11 mouse cellular contexts compared by ENCODE assay signal in the genomic region with DNA sequence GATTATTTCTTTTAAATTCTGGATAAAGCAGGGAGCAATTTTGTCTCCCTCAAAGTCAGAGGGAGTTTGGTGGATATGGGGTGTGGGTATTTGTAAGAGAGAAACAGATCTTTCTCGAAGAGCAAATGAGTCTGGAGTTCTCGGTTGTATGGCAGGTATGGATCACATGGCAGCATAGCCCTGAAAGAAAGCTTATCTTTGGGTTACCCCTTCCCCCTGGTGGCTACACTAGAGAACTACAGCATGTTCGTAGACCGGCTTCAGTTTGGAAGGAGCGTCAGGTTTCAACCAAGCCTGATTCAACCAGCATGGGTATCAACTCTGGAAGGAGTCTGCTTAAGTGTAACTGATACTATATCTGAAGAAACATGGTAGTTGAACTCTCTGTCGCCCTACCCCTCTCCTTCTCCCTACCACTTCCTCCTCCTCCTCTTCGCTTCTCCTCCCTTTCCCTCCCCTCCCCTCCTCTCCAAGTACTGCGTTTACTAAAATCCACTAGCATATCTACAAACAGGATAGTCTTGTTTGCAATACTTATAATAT. TPM values are rescaled to one million over a fixed set of nuclear protein-coding genes. Genes with fewer than 3 reads are reported as not detected.
DNase-seq lines count a peak whose midpoint lies in the region; ATAC-seq and TF ChIP-seq lines count a peak whose summit lies in the region.
"Had no signal": no experiment of that assay in that cellular context is flagged by ENCODE, and none has a peak within 500 bp of the region (broad histone marks: within the 10 kb centered on the region; RNA-seq: fewer than 3 reads in every experiment).

No protein-coding gene starts in this region.

- H3K9me3 ChIP-seq in kidney, embryonic 14.5 days (ENCODE audit: control insufficient read depth, low read length): no peaks in the 10 kb centered on the region
- no peaks in the 10 kb centered on the region for H3K9me3 ChIP-seq in ES-E14 (ENCODE audit: control insufficient read depth, insufficient read depth, low read depth, low read length)
- H3K9me3 ChIP-seq: limb, embryonic 13.5 days had no signal

- no peaks in the 10 kb centered on the region for H3K36me3 ChIP-seq in kidney, embryonic 14.5 days (ENCODE audit: control insufficient read depth, insufficient read depth, low read length)
- H3K36me3 ChIP-seq in ES-E14 (ENCODE audit: control insufficient read depth, insufficient read depth, low read length, poor library complexity, severe bottlenecking): no peaks in the 10 kb centered on the region
- H3K36me3 ChIP-seq: limb, embryonic 13.5 days had no signal

- in situ Hi-C loops in ES-E14 (cut with MboI; ENCODE audit: low sequenced_read_pairs in 2 of 2, unreplicated experiment in 2 of 2): no loop called here

- no peaks in the 10 kb centered on the region for H3K27me3 ChIP-seq in kidney, embryonic 14.5 days (ENCODE audit: control insufficient read depth, insufficient read depth, low read length)
- H3K27me3 ChIP-seq: limb, embryonic 13.5 days had no signal

- WGBS in kidney, embryonic 14.5 days: 39% methylated on average over 8 of the region's 8 CpGs

- no peak overlapping the region for H3K9ac ChIP-seq in kidney, embryonic 14.5 days (ENCODE audit: low read depth, low read length)
- H3K9ac ChIP-seq in ES-E14 (ENCODE audit: insufficient read depth, low read depth, low read length, poor library complexity, severe bottlenecking): no peak overlapping the region
- H3K9ac ChIP-seq: limb, embryonic 13.5 days had no signal

- H3K4me2 ChIP-seq in kidney, embryonic 14.5 days (replicated peaks; ENCODE audit: low read depth, low read length): no peak overlapping the region
- H3K4me2 ChIP-seq: limb, embryonic 13.5 days had no signal

- DNase-seq in kidney, adult 8-10 months: no peak
- peak; percentile 36 for DNase-seq in ES-E14 (ENCODE audit: low read depth, low spot score)
- peak; percentile 9 for DNase-seq in embryo, embryonic 11.5 days (ENCODE audit: low read depth, low spot score)
- no peak for DNase-seq in cerebellum, postnatal 4 days (ENCODE audit: low spot score in 2 of 2)
- no peak for DNase-seq in heart, postnatal 25 days (ENCODE audit: low spot score)
- DNase-seq in layer of hippocampus, adult 8-10 months (ENCODE audit: low spot score in 2 of 2): no peak
- DNase-seq: thymus, postnatal 14 days had no signal

- intact Hi-C loops in heart, postnatal 25 days (cut with DNase I): loop anchor here (1.0 kb wide), 1 partner anchor 120 kb away; no protein-coding TSS in a partner anchor

- no peak overlapping the region for H3K4me3 ChIP-seq in kidney, embryonic 14.5 days (ENCODE audit: low read length)
- no peak overlapping the region for H3K4me3 ChIP-seq in ES-E14 (ENCODE audit: insufficient read depth in 1 of 2, low read depth in 1 of 2, low read length in 2 of 2, poor library complexity in 1 of 2, severe bottlenecking in 1 of 2)
- H3K4me3 ChIP-seq: limb, embryonic 13.5 days had no signal

- no peaks in the 10 kb centered on the region for H3K4me1 ChIP-seq in kidney, embryonic 14.5 days (ENCODE audit: control insufficient read depth, insufficient read depth, low read length)
- H3K4me1 ChIP-seq in ES-E14 (ENCODE audit: control insufficient read depth in 2 of 2, insufficient read depth in 2 of 2, low read length in 2 of 2, poor library complexity in 1 of 2): no peaks in the 10 kb centered on the region
- H3K4me1 ChIP-seq: limb, embryonic 13.5 days had no signal

- no peak overlapping the region for H3K27ac ChIP-seq in kidney, embryonic 14.5 days (ENCODE audit: low read depth, low read length)
- H3K27ac ChIP-seq in ES-E14 (ENCODE audit: insufficient read depth, low read depth, low read length, poor library complexity, severe bottlenecking): no peak overlapping the region
- H3K27ac ChIP-seq: limb, embryonic 13.5 days had no signal

- peak; percentile 55; the same call in 1 of the 2 replicates for ATAC-seq in kidney, embryonic 14.5 days (ENCODE audit: low FRiP score, low TSS enrichment)
- peak; percentile 65 for ATAC-seq in megakaryocyte, adult 5-6 weeks (ENCODE audit: poor library complexity, severe bottlenecking)

TF ChIP-seq in ES-E14, 5 proteins besides CTCF, POLR2A, EP300 and RAD21:
- TF ChIP-seq HCFC1 (IDR thresholded peaks at IDR 0.05; ENCODE audit: borderline replicate concordance, insufficient read depth, low read length): no peak
- TF ChIP-seq MAFK (IDR thresholded peaks at IDR 0.05; ENCODE audit: insufficient read depth, low read depth, low read length): no peak
- TF ChIP-seq ZNF384 (IDR thresholded peaks at IDR 0.05; ENCODE audit: low read depth, low read length): no peak
- no peak for TF ChIP-seq ZC3H11A (IDR thresholded peaks at IDR 0.05; ENCODE audit: borderline replicate concordance, low read depth, low read length)
- TF ChIP-seq CHD2 (IDR thresholded peaks at IDR 0.05; ENCODE audit: low read depth, low read length): no peak
TF ChIP-seq in ES-E14: peak in this region for 0.

RNA-seq across cellular contexts. Expression of a gene that starts 9.8 kb away (rescaled TPM):
- polyA plus RNA-seq in kidney, embryonic 14.5 days (2014; fragmentation: Nextera tagmentation; extraction: Ambion mirVana): not detected in 2 replicates
- total RNA-seq in ES-E14 (2012; rRNA removed): not detected in 2 replicates
- not detected in 2 replicates for total RNA-seq in megakaryocyte, adult 5-6 weeks (2015)
- total RNA-seq in megakaryocyte, adult 5-6 weeks (2017): not detected in 2 replicates
- not detected for total RNA-seq in heart, postnatal 25 days (2021)
- total RNA-seq in layer of hippocampus, adult 8-10 months (2022): not detected
- polyA plus RNA-seq: heart, embryonic 16.5 days; limb, embryonic 13.5 days had no signal

RNA-seq across cellular contexts. Expression of a gene that starts 15.6 kb away (rescaled TPM):
- polyA plus RNA-seq in kidney, embryonic 14.5 days (2014; fragmentation: Nextera tagmentation; extraction: Ambion mirVana): not detected in 2 replicates
- total RNA-seq in ES-E14 (2012; rRNA removed): not detected in 2 replicates
- total RNA-seq in megakaryocyte, adult 5-6 weeks (2015): not detected in 2 replicates
- total RNA-seq in megakaryocyte, adult 5-6 weeks (2017): not detected in 2 replicates
- total RNA-seq in heart, postnatal 25 days (2021): not detected
- not detected for total RNA-seq in layer of hippocampus, adult 8-10 months (2022)
- polyA plus RNA-seq: heart, embryonic 16.5 days; limb, embryonic 13.5 days had no signal

RNA-seq across cellular contexts. Expression of a gene that starts 18.8 kb away (rescaled TPM):
- polyA plus RNA-seq in kidney, embryonic 14.5 days (2014; fragmentation: Nextera tagmentation; extraction: Ambion mirVana): not detected in 2 replicates
- total RNA-seq in ES-E14 (2012; rRNA removed): not detected in 2 replicates
- not detected in 2 replicates for total RNA-seq in megakaryocyte, adult 5-6 weeks (2015)
- total RNA-seq in megakaryocyte, adult 5-6 weeks (2017): not detected in 2 replicates
- total RNA-seq in heart, postnatal 25 days (2021): not detected
- total RNA-seq in layer of hippocampus, adult 8-10 months (2022): not detected
- polyA plus RNA-seq: heart, embryonic 16.5 days; limb, embryonic 13.5 days had no signal

RNA-seq across cellular contexts. Expression of a gene that starts 21.1 kb away (rescaled TPM):
- not detected in 2 replicates for polyA plus RNA-seq in kidney, embryonic 14.5 days (2014; fragmentation: Nextera tagmentation; extraction: Ambion mirVana)
- not detected in 2 replicates for total RNA-seq in ES-E14 (2012; rRNA removed)
- not detected in 2 replicates for total RNA-seq in megakaryocyte, adult 5-6 weeks (2015)
- total RNA-seq in megakaryocyte, adult 5-6 weeks (2017): not detected in 2 replicates
- not detected for total RNA-seq in heart, postnatal 25 days (2021)
- not detected for total RNA-seq in layer of hippocampus, adult 8-10 months (2022)
- polyA plus RNA-seq: heart, embryonic 16.5 days; limb, embryonic 13.5 days had no signal

RNA-seq across cellular contexts. Expression of a gene that starts 27.0 kb away (rescaled TPM):
- polyA plus RNA-seq in kidney, embryonic 14.5 days (2014; fragmentation: Nextera tagmentation; extraction: Ambion mirVana): not detected in 2 replicates
- not detected in 2 replicates for total RNA-seq in ES-E14 (2012; rRNA removed)
- not detected in 2 replicates for total RNA-seq in megakaryocyte, adult 5-6 weeks (2015)
- not detected in 2 replicates for total RNA-seq in megakaryocyte, adult 5-6 weeks (2017)
- total RNA-seq in heart, postnatal 25 days (2021): not detected
- not detected for total RNA-seq in layer of hippocampus, adult 8-10 months (2022)
- polyA plus RNA-seq: heart, embryonic 16.5 days; limb, embryonic 13.5 days had no signal

Comparison
In these comparisons a context has a peak if more than half of its experiments do, and no peak if none do; other contexts are left out.
1. DNase-seq: peak in ES-E14 (single experiment) and embryo, embryonic 11.5 days (single experiment); none in kidney, adult 8-10 months (0 of 2), cerebellum, postnatal 4 days (0 of 2), heart, postnatal 25 days (single experiment) and layer of hippocampus, adult 8-10 months (0 of 2).